Mouse (Mus musculus) right cerebral cortex, postnatal 36 days (tissue): ENCODE results near the gene Dyrk4.

Experiments used
- DNase-seq, 2 experiments: peaks; one replicate each; pipeline ENCODE4 v3.0.0; 2022; ENCODE audit warnings: low spot score in 2 of 2, mixed read lengths in 1 of 2

Dyrk4 gene

GRCm38 (mm10) chr6:126921111-126921881 lies at the start of gene Dyrk4:
Gene Dyrk4 (minus strand): TSS chr6:126921839.
- peak in 1 of 2 experiments; percentile 4 for DNase-seq

GRCm38 (mm10) chr6:126966241-126967026 lies 44.8 kb upstream of the Dyrk4 start:
- DNase-seq = peak in 1 of 2 experiments; percentile 18

- DNase-seq = no peak
Measured at GRCm38 (mm10) chr6:126963426-126963825, 41.8 kb upstream of the Dyrk4 start.

- DNase-seq = no peak
Measured at GRCm38 (mm10) chr6:126962709-126963108, 41.1 kb upstream of the Dyrk4 start.

GRCm38 (mm10) chr6:126961371-126962018 lies 39.9 kb upstream of the Dyrk4 start:
- DNase-seq = no peak

- DNase-seq = peak; percentile 42 to 47
Measured at GRCm38 (mm10) chr6:126955734-126956133, 34.1 kb upstream of the Dyrk4 start.

- no peak for DNase-seq
Measured at GRCm38 (mm10) chr6:126948336-126948735, 26.7 kb upstream of the Dyrk4 start.

- no peak for DNase-seq
Measured at GRCm38 (mm10) chr6:126940451-126940850, 18.8 kb upstream of the Dyrk4 start.

- DNase-seq = peak; percentile 93 to 94
Measured at GRCm38 (mm10) chr6:126939487-126940171, 18.0 kb upstream of the Dyrk4 start, which contains the start of the genes Rad51ap1 and D6Wsu163e. Gene Rad51ap1 (minus strand): TSS chr6:126939587. Gene D6Wsu163e (plus strand): TSS chr6:126939962.

- no peak for DNase-seq
Measured at GRCm38 (mm10) chr6:126938853-126939486, 17.3 kb upstream of the Dyrk4 start.

- DNase-seq = no peak
Measured at GRCm38 (mm10) chr6:126938047-126938446, 16.4 kb upstream of the Dyrk4 start.

GRCm38 (mm10) chr6:126932896-126933295 lies 11.3 kb upstream of the Dyrk4 start:
- no peak for DNase-seq

GRCm38 (mm10) chr6:126914928-126915327 lies 6.7 kb downstream of the Dyrk4 start:
- DNase-seq = no peak

GRCm38 (mm10) chr6:126910727-126911126 lies 10.9 kb downstream of the Dyrk4 start:
- DNase-seq = no peak

- DNase-seq = no peak
Measured at GRCm38 (mm10) chr6:126907876-126908275, 13.8 kb downstream of the Dyrk4 start.

- no peak for DNase-seq
Measured at GRCm38 (mm10) chr6:126907378-126907777, 14.3 kb downstream of the Dyrk4 start.

GRCm38 (mm10) chr6:126877118-126877517 lies 44.5 kb downstream of the Dyrk4 start:
- no peak for DNase-seq

- no peak for DNase-seq
Measured at GRCm38 (mm10) chr6:126852881-126853280, 68.8 kb downstream of the Dyrk4 start, which contains the start of gene Akap3. Gene Akap3 (plus strand): TSS chr6:126853098.

GRCm38 (mm10) chr6:126848712-126849704 lies 72.6 kb downstream of the Dyrk4 start, which contains the start of gene Ndufa9:
Gene Ndufa9 (minus strand): TSS chr6:126849136.
- peak; percentile 91 to 95 for DNase-seq

- no peak for DNase-seq
Measured at GRCm38 (mm10) chr6:126836628-126837027, 85.0 kb downstream of the Dyrk4 start.
